Mouse (Mus musculus) liver, postnatal 0 days (tissue): ENCODE results near the gene Clstn2.

Experiments used
- CTCF ChIP-seq: sonication (generic); IDR thresholded peaks from 2 replicates; pipeline ENCODE4 v1.5.1; 2016; ENCODE audit warnings: antibody characterized with exemption, low read depth
- EP300 ChIP-seq: IDR thresholded peaks from 2 replicates; pipeline ENCODE4 v1.6.1; 2016; ENCODE audit warnings: antibody characterized with exemption, low read depth, mild to moderate bottlenecking

- TF ChIP-seq CTCF (no peak), EP300 (no peak)
Measured at GRCm38 (mm10) chr9:97727715-97728486, 305.1 kb downstream of the Clstn2 start.
